Mouse (Mus musculus) thymus, postnatal 0 days (tissue): ENCODE data around the gene Btk. TPM values are rescaled to one million over a fixed set of nuclear protein-coding genes. Genes with fewer than 3 reads are reported as not detected.

Experiments used
- DNase-seq: peaks from one replicate; pipeline ENCODE4 v3.0.0-alpha.2; 2015; ENCODE audit warnings: low spot score
- polyA plus RNA-seq: library from polyadenylated mRNA; unstranded; fragments of >200 nt; fragmentation: Nextera tagmentation; extraction: Ambion mirVana; gene quantifications from 2 replicates; pipeline ENCODE4 v1.2.1, GENCODE M21; 2015

Gene Btk
- 3.5 and 4.1 TPM in 2 replicates for polyA plus RNA-seq

DNA sequence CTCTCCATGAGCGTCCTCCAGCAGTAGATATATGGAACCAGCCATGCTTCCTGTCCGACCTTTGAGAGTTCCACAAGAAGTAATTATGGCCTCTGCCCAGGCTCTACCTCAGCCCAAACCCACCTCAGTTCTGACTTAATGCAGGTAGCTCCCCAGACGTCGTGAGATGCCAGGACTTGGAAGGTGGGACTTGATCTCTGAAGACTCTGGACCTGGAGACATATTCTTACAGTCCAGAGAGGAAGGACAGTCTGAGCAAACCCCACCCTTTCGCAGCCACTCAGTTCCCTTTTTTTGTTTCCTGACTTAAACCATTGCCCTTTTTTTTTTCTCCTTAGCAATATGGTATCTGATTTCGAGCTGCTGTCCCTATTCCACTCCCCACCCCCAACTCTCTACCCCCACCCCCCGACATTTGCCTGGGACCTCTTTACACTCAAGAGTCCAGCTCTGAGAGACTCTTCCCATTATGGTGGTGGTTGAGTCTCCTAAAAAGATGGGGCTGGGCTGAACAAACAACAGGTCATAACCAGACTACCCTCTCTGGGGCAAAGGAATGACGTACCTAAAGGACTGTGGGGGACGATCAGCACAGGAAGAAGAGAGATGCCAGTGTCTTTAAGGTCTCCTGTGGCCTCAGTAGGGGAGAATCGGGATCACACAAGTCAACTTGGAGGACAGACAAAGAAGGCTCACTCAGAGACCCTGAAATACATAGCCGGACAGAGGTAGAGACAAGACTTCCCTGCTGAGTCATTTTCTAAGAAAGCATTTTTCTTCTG, at the start of gene Btk:
TSS of gene Btk (minus strand) at position 683 of the 782 bp plus-strand sequence.
- no peak for DNase-seq

DNA sequence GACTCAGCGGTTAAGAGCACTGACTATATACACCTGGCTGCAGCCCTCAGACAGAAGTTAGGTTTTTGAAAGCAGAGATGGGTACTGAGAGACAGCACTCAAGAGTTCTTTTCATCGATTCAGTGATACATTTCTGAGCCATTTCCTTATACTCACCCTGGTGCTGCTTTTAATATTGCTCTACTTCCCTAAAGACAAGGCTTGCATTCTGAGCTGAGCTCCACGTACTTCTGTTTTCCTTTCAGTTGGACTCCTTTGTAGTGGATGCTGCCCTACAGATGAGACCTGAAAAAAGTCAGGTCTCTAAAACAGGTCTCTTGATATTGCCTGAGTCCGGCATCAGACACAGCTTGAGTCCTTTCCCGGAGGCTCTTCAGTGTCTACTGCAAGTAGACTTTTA, 49.3 kb upstream of the Btk start:
- DNase-seq = no peak

DNA sequence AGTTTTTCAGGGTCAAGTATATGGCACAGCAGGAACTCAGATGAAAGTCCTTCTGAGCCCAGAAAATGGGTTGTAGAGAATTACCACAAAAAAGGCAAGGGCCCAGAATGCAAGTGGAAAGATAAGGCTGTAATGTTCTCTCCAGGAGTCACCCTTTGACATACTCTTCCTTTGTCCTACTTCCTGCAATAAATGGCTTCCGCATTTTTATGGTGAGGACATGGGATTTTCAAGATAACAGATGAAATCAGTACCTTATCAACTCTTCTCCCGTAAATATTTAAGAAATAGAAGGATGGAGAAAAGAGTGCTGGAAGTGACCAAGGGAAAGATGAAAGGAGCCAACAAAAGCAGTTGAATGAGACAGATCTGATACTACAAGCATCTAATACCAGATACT, 44.8 kb upstream of the Btk start:
- no peak for DNase-seq

DNA sequence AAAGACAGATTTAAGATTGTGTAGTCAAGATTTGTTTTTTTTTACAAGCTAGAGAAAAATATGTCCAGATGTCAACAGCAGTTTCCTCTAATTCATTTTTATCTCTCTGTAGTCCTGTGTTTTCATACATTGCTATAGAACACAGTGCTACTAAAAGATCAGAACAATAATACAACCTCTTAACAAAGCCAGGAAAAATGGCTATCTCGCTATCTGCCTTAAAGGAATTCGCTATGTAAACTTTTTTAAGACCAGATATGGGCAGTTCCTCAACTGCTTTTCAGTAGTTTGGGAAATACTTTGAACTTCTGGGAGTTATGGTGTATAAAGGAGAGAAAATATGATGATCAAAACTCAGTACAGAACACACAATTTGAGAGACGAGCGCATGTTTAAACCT, 40.0 kb upstream of the Btk start:
- DNase-seq = no peak

DNA sequence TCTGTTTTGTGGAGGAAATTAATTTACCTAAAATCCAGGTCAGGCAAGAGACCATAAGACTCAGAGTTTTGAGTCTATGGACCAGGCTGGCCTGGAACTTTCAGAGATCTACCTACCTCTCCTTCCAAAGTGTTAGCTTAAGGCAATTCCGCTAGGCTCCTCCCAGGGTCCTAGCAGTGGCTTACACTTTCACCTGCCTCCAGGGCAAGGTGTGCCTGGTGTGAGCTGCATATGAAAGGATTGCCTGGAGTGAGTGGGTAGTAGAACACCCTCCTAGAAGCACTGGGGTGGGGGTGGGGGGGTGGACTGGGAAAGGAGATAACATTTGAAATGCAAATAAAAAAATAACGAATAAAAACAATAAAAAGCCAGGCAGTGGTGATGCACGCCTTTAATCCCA, 38.3 kb upstream of the Btk start:
- DNase-seq = no peak

DNA sequence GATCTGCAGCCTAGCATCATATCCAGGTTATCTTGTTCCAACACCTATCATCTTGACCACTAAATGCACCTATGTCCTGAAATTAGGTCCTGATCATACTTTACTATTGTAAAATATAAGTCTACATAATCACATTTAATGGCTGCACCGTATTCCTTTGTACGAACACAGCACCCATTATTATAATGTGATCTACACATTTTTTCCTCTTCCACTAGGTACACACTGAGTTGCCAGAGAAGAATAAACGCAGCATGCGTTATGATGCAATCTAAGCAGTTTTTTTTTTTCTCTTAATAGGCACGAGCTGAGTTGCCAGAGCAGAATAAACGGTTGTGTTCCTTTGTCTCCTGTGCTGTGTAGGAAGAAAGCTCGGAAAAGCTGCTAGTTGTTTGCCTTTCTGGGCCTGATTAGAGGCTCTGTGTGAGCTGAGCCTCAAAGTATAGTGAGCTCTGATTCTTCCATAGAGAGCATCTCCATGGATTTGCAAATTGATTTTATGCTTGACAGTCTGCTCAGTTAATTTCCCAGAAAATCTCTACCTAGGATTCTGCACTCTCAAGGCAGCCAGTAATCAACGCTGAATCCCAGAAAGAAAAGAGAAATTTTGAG, 37.0 kb upstream of the Btk start:
- no peak for DNase-seq

DNA sequence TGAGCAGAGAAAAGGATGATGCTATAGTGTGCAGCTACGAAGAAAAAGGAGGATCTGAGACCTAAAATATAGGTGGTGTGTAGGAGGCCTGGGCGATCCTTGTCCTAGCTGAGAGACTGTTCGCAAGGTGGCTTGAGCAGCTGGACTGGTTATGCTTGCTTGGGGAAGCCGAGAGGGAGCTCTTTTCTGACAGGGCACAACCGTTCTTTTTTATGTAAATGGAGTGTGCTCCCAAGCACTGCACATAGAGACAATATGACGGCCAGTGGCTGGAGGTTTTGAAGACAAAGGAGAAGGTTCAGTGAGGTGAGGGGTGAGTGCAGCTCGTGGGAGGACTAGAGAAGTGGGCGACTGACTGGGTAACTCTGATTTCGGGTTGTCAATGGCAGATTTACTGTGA, 36.3 kb upstream of the Btk start:
- DNase-seq = no peak

DNA sequence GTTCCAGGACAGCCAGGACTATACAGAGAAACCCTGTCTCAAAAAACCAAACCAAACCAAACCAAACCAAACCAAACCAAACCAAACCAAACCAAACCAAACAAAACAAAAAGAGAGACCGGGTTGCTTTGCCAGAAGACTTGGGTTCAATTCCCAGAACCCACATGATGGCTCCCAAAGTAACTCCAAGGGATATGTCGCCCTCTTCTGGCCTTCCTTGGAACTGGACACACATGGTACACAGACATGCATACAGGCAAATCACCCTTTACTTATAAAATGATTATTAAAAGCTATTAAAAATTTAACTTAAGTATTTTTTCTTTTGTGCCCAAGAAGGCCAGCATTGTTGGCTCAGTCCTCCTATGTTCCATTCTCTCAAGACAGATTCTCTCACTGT, 30.9 kb upstream of the Btk start:
- DNase-seq = no peak

DNA sequence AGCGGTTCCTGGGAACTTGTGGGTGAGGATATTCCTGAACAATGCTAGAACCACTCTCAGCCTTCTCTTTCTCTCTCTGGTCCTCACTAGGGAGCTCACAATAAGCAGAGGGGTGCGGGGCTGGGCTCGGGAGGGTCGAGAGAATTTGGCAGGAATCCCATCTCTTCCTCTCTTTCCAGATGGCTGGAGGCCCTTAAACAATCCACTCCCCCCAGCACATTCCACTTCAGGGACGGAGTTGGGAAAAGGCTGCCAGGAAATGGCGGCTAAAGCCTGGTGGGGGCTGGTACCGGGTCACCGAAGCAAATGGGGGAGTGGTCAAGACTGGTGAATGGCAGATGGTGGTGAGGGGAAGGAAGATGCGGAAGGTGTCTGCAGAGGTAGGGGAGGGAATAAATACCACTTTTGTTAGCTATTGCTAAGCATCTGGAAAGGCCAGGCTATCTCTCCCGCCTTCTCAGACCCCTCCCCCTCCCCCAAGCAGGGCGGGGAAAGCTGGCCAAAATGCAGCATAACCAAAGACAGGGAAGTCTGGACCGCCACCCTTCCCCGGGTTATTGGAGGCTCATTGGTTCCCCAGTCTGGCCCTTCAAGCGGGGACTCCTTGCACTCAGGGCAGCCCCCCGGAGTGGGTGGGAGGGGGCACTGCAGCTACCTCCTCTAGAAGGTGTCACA, 29.1 kb upstream of the Btk start:
- DNase-seq = no peak

DNA sequence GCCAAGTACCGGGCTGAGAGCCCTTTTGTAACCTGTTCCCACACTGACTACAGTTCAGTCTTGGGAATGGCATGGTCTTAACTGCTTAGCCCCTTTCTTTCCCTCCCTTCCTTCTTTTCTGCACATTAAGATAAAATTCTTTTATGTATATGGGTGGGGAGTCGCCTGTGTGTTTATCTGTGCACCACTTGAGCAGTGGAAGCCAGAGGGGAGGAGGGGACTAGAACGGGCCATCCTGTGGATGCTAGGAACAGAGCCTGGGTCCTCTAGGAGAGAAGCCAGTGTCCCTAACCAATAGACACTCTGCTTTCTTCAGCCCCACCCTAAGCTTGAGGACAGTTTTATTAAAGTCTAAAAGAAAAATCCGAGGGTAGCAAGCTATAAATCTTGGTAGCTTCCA, 27.6 kb upstream of the Btk start:
- DNase-seq = no peak

DNA sequence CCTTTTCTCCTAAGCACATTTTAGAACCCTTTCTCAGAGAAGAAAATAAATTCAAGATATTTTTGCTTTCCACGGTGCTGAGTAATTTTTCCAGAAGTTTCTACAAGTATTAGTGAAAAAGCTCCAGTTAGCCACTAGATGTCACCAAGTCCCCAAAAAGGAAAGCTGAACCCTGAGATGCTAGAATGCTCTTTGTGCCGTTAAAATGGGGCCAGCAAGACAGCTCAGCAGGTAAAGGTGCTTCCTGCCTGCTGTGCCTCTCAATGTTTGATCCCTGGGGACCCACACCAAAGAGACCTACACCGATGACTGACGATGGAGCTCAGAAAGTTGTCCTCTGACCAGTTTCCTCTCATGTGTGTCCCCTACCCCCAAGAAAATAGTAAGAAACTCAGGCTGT, 26.1 kb upstream of the Btk start:
- peak; percentile 63 for DNase-seq

DNA sequence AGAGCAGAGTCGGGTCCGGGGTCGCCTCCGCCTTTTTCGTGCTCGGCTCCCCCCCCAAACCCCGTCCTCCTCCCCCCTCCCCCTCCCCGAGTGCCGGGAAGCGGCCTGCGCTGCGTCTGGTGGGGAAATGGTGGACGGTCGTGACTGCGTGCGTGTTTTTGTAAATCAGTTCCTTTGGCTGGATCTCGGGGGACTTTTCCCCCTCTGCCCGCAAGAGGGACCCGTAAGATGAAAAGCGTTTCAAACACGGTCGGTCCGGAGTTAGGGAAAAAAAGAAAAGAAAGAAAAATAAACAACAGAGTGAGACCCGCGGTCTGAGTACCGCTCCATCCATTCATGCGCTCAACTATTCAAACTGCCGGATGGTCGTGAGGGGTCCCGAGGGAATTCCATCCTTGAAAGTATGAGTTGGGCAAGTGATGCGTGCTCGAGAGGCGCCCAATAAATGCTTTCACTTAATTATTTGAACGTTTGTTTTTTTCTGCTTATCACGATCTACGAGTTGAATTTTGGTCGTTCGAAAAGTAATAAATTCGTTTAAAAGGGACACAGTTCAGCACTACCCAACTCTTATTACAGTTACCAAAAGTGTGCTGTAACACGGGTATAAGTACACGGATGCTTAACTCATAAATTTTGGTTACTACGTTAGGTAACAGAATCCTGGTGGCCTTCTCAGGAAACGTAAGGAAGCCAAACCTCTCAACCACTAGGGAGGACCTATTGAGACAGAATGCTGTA, 18.2 kb upstream of the Btk start:
- no peak for DNase-seq

DNA sequence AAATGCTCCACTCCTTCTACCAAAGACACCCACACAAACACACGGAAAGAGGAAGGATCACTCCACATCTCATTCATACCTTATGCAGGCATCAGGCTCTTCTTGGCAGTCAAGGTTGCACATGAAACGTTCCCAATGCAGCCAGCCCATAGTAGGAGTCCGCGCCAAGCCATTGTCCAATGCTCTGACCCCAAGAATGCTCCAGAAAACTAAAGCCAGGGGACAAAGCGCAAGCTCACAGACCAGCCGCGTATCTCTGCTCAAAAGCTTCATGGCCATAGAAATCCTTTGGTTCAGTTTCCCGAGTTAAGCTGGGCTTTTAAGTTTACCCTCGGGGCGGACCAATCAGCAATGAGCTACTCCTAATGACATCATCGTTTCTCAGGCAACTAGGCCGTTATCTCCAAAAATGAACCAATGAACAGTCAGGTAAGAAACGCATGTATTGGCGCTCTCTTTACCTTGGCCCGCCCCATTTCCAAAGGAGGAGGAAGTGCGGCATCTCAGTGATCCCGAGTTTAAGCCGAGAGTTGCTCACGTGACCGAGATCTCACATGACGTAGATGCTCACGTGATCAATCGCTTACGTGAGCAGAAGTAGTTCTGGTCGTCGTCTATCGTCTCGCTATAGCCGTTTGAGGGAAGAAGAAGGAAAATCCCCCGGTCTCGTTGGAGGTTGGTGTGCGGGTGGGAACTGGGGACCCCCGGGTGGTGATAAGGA, 17.4 kb upstream of the Btk start, which contains the start of the genes Gla and Hnrnph2:
TSS of gene Gla (minus strand) at position 467 of the 721 bp plus-strand sequence.
TSS of gene Hnrnph2 (plus strand) at position 521 of the 721 bp plus-strand sequence.
- DNase-seq = peak; percentile 94

DNA sequence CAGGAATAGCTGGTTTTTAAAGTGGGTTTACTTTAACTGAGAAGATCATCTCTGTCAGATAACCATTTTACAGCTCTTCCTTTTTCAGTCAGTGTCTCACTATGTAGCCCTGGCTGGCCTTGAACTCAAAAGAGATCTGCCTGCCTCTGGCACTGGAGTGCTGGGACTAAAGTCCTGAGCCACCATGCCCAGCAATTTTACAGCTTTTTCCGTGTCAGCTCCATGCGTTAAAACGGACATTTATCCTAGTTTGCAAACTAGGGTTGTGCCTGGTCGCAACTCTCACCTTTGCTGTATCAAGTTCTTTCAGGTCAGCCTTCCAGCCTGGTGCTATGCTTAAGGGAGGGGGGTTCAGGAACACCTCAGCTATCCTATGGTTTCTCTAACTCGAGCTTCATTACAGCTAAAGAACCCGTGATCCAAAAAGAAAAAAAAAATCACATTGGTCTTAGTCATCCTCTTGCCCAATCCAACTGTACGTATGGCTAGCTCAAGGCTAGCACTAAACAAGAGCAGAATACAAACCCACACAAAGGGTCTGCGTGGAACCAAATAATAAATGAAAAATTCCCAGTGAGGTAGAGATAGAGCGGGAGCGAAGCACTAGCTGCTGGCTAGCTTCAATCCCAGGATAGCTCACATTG, 16.7 kb upstream of the Btk start:
- no peak for DNase-seq

DNA sequence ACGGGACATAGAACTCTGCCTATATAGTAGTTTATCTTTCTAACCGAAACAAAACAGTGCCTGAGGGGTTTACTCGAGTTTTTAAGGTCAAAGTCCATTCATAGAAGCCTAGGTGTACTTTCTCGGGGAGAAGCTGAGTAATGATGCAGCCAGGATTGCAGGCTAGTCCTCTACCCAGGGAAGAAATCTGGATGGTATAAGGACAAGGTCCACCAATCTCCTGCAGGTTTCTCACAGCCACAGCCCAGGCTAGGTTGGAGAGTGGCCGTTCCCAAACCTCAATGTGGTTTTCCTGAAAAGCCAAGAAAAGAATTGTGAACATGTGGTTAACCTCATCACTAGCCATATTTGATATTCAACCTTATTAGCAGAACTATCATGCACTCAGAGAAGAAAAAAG, 6.5 kb upstream of the Btk start:
- no peak for DNase-seq

DNA sequence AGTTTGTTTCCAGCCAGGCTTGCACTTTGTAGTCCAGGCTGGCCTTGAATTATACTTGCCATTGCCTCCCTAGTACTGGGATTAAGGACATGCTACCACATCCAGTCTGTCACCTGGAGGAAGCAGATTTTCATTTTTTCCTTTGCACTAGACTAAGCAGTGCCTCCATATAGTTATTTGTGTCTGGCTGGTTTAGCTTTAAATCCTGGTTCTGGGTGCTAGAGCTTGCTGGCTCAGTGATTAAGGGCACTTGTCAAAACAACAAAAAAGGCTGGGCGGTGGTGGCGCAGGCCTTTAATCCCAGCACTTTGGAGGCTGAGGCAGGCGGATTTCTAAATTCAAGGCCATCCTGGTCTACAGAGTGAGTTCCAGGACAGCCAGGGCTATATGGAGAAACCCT, 5.6 kb upstream of the Btk start:
- DNase-seq = no peak

DNA sequence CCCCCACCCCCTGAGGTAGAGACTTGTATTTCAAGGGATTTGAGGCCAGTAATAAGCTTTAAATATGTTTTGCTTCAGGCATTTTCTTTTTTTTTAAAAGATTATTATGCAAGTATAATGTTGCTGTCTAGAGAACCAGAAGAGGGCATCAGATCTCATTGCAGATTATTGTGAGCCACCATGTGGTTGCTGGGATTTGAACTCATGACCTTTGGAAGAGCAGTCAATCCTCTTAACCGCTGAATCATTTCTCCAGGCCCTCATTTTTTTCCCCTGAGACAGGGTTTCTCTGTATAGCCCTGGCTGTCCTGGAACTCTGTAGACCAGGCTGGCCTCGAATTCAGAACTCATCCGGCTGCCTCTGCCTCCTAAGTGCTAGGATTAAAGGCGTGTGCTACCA, 4.9 kb upstream of the Btk start:
- no peak for DNase-seq

DNA sequence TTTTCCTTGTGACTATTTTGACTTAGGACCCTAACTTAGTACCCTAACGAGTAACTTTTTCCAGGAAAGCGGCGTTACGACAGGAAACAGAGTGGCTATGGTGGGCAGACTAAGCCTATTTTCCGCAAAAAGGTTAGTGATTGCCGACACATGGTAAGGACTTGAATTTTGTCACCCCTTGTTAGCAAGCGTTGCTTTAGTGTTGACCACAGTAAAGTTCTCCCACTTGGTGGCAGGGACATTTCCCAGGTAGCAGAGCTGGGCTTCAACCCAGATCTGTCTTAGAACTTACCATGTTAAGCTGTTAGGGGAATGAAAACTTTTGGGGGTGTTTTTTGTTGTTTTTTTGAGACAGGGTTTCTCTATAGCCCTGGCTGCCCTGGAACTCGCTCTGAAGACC, 3.1 kb upstream of the Btk start:
- DNase-seq = no peak

DNA sequence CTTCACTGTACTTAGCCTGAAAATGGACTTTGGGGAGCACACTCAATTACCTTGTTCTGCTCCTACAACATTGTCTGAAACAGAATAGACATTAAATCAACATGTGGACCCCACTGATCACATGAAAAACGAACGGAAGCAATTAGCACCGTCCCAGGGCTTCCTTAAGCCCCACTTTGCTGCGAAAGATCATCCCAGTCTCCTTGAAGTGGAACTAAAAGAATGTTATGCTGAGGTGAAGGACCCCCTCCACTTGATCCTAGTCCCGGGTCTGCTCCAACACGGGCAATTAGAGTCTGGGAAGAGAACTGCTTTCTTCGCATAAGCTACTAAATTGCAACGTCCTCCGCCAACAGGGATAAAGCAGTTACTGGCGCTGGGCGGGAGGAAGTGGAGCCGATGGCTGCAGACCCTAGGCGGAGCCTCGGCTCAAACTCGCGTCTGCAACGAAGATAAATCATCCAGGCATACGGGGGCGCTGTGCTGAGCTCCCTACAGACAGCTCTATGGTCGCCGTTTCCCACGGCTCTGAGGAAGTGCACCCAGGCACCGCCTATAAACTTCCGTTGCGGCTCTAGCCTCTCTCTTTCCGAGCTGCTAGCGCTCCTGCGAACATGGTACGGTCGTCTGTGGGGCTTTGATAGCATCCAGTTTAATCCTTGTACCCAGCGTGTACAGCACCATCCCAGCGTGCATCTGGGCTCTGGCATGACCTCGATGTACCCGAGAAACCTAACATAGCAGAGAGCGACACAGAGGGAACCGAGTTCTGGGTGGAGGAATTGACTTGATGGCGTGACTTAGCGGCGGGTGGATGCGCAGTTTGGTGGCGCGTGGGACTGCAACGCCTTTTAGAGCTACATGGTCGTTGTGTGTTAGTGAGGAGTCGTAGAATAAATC, 2.0 kb upstream of the Btk start, which contains the start of gene Rpl36a:
TSS of gene Rpl36a (plus strand) at position 552 of the 900 bp plus-strand sequence.
- peak; percentile 90 for DNase-seq
